Mouse (Mus musculus) heart, postnatal 0 days (tissue): ENCODE data around the gene Ptprh. TPM values are rescaled to one million over a fixed set of nuclear protein-coding genes. Genes with fewer than 3 reads are reported as not detected.

Source experiments
- ATAC-seq: fragments of 200-750 bp; cut with Nextera tagmentation; 2 replicates; pipeline ENCODE4 v1.8.0; 2017; ENCODE audit warnings: low read depth, moderate number of reproducible peaks, moderate library complexity; ENCODE audit not compliant: insufficient read depth
- DNase-seq: peaks from one replicate; pipeline ENCODE4 v3.0.0-alpha.2; 2016; ENCODE audit warnings: low spot score
- H3K27ac ChIP-seq: fragments of 300-500 bp; sonication (generic); 2 replicates; pipeline ENCODE4 v1.5.1; 2014; ENCODE audit warnings: low read depth, mild to moderate bottlenecking
- H3K27me3 ChIP-seq: fragments of 300-500 bp; sonication (generic); 2 replicates; pipeline ENCODE4 v1.6.1; 2014; ENCODE audit warnings: low read length, mixed read lengths; ENCODE audit not compliant: control insufficient read depth, insufficient read depth
- H3K36me3 ChIP-seq: fragments of 300-500 bp; sonication (generic); replicated peaks from 2 replicates; pipeline ENCODE4 v1.6.1; 2014; ENCODE audit warnings: low read length, mixed read lengths; ENCODE audit not compliant: control insufficient read depth, insufficient read depth
- H3K4me1 ChIP-seq: fragments of 300-500 bp; sonication (generic); 2 replicates; pipeline ENCODE4 v1.6.1; 2014; ENCODE audit warnings: antibody characterized with exemption; ENCODE audit not compliant: control insufficient read depth, insufficient read depth
- H3K4me2 ChIP-seq: fragments of 300-500 bp; sonication (generic); 2 replicates; pipeline ENCODE4 v1.6.1; 2014; ENCODE audit warnings: low read depth, mild to moderate bottlenecking, low read length, moderate library complexity
- H3K4me3 ChIP-seq: fragments of 300-500 bp; sonication (generic); 2 replicates; pipeline ENCODE4 v1.5.1; 2014; ENCODE audit warnings: low read depth, low read length
- H3K9ac ChIP-seq: fragments of 300-500 bp; sonication (generic); replicated peaks from 2 replicates; pipeline ENCODE4 v1.6.1; 2014; ENCODE audit warnings: low read depth, low read length, mixed read lengths
- H3K9me3 ChIP-seq: fragments of 300-500 bp; sonication (generic); replicated peaks from 2 replicates; pipeline ENCODE4 v1.6.1; 2016; ENCODE audit warnings: low read length; ENCODE audit not compliant: control insufficient read depth
- CTCF ChIP-seq: IDR thresholded peaks from 2 replicates; pipeline ENCODE4 v1.5.1; 2016; ENCODE audit warnings: antibody characterized with exemption, control low read depth, low read depth
- EP300 ChIP-seq: IDR thresholded peaks from 2 replicates; pipeline ENCODE4 v1.6.1; 2016; ENCODE audit warnings: antibody characterized with exemption, low read depth
- WGBS: fragments of 180-500 bp; shearing (Covaris S2); extraction: QIAGEN DNeasy Blood & Tissue Kit; methylation state at CpG from one replicate; pipeline ENCODE4 v1.1.7; 2014; 5-methylcytosine and 5-hydroxymethylcytosine counted together
- microRNA-seq: library from miRNA; unstranded; fragments of <30 nt; microRNA quantifications from one replicate; pipeline ENCODE4, GENCODE M21; 2016
- polyA plus RNA-seq: library from polyadenylated mRNA; unstranded; fragments of >200 nt; fragmentation: Nextera tagmentation; extraction: Ambion mirVana; gene quantifications from 2 replicates; pipeline ENCODE4 v1.2.1, GENCODE M21; 2015
- total RNA-seq: library from RNA; depleted of rRNA; stranded (reverse); fragments of >200 nt; gene quantifications from 2 replicates; pipeline ENCODE4 v1.2.3, GENCODE M21; 2014; ENCODE audit warnings: low replicate concordance; rRNA removed

Ptprh gene
- total and polyA plus RNA-seq, 2 experiments from 2014 or later = not detected

GRCm38 (mm10) chr7:4501558-4502397, 102.1 kb downstream of the Ptprh start, which contains the start of gene Ppp1r12c:
TSS of gene Ppp1r12c (minus strand) at chr7:4501680.
- WGBS = under 1% methylated on average over 46 of the region's 62 CpGs
- peak; percentile 93 for ATAC-seq
- peak within 1 kb of the TSS; percentile 97 for H3K4me3 ChIP-seq

GRCm38 (mm10) chr7:4500892-4501471, 102.9 kb downstream of the Ptprh start:
- 1% methylated on average over 18 of the region's 52 CpGs for WGBS
- H3K9me3 ChIP-seq = no peaks in the 10 kb centered on the region
- H3K36me3 ChIP-seq = peaks cover 18% of the 10 kb centered on the region
- peak; percentile 18 for ATAC-seq
- TF ChIP-seq CTCF (no peak), EP300 (no peak)
- H3K27me3 ChIP-seq = no peaks in the 10 kb centered on the region
- H3K4me3 ChIP-seq = peak overlapping the region; percentile 97
- peak; percentile 13 for DNase-seq
- peaks cover 33% of the 10 kb centered on the region for H3K4me1 ChIP-seq
- peak overlapping the region; percentile 99 for H3K9ac ChIP-seq
- peak overlapping the region; percentile 89 for H3K4me2 ChIP-seq
- H3K27ac ChIP-seq = peak overlapping the region; percentile 95

More at GRCm38 (mm10) chr7:4501558-4502397, 102.1 kb downstream of the Ptprh start, which contains the start of gene Ppp1r12c:
- peak; percentile 91 for DNase-seq
- Histone ChIP-seq H3K4me1 (peaks cover 33% of the 10 kb centered on the region), H3K9ac (peak within 1 kb of the TSS; percentile 99), H3K9me3 (no peaks in the 10 kb centered on the region), H3K4me2 (peak within 1 kb of the TSS; percentile 89), H3K27ac (peak within 1 kb of the TSS; percentile 95), H3K27me3 (no peaks in the 10 kb centered on the region), H3K36me3 (peaks cover 10% of the 10 kb centered on the region)
- TF ChIP-seq EP300 (no peak; the same call in 1 of the 2 replicates), CTCF (no peak)

- WGBS = 53% methylated on average over 4 of the region's 4 CpGs
- peak overlapping the region; percentile 45; the same call in 1 of the 2 replicates for H3K9ac ChIP-seq
- DNase-seq = no peak
- TF ChIP-seq CTCF (no peak), EP300 (no peak)
- H3K27me3 ChIP-seq = no peaks in the 10 kb centered on the region
- H3K27ac ChIP-seq = peak overlapping the region; percentile 51
- H3K4me3 ChIP-seq = peak overlapping the region; percentile 25
- H3K4me2 ChIP-seq = peak overlapping the region; percentile 89
- no peak for ATAC-seq
- no peaks in the 10 kb centered on the region for H3K9me3 ChIP-seq
- peaks cover 36% of the 10 kb centered on the region for H3K36me3 ChIP-seq
- H3K4me1 ChIP-seq = peaks cover 33% of the 10 kb centered on the region
Measured at GRCm38 (mm10) chr7:4499034-4499433, 104.8 kb downstream of the Ptprh start.

Small RNA genes within 50 kb of the gene (microRNA-seq; reads per million reads assigned to microRNA genes)
- gene Gm23577 = not detected

Other genes starting within 250 kb of the Ptprh start
- 0.08 TPM in 1 of 2 replicates, not detected in the other for gene Gp6, start 206.3 kb downstream of the Ptprh start, total RNA-seq
- gene Gp6, start 206.3 kb downstream of the Ptprh start, polyA plus RNA-seq = 0.08 TPM in 1 of 2 replicates, not detected in the other
- gene Rdh13, start 158.4 kb downstream of the Ptprh start, total RNA-seq = 19.4 and 70.3 TPM in 2 replicates
- 24.9 and 28.0 TPM in 2 replicates for gene Rdh13, start 158.4 kb downstream of the Ptprh start, polyA plus RNA-seq
- gene Eps8l1, start 143.4 kb downstream of the Ptprh start, total RNA-seq = 0.88 and 6.1 TPM in 2 replicates
- gene Eps8l1, start 143.4 kb downstream of the Ptprh start, polyA plus RNA-seq = 1.00 and 4.0 TPM in 2 replicates
- 89.1 and 105 TPM in 2 replicates for gene Ppp1r12c, start 102.4 kb downstream of the Ptprh start, total RNA-seq
- gene Ppp1r12c, start 102.4 kb downstream of the Ptprh start, polyA plus RNA-seq = 22.5 and 24.2 TPM in 2 replicates
- 27.4 and 28.3 TPM in 2 replicates for gene Tnnt1, start 87.7 kb downstream of the Ptprh start, total RNA-seq
- 93.7 and 106 TPM in 2 replicates for gene Tnnt1, start 87.7 kb downstream of the Ptprh start, polyA plus RNA-seq
- gene Tnni3, start 79.8 kb downstream of the Ptprh start, total RNA-seq = 4,764 and 5,473 TPM in 2 replicates
- 8,811 and 8,917 TPM in 2 replicates for gene Tnni3, start 79.8 kb downstream of the Ptprh start, polyA plus RNA-seq
- 0.11 and 2.6 TPM in 2 replicates for gene Dnaaf3, start 71.6 kb downstream of the Ptprh start, total RNA-seq
- gene Dnaaf3, start 71.6 kb downstream of the Ptprh start, polyA plus RNA-seq = 0.60 and 0.63 TPM in 2 replicates
- gene Syt5, start 56.5 kb downstream of the Ptprh start, total RNA-seq = 0.23 and 1.4 TPM in 2 replicates
- gene Syt5, start 56.5 kb downstream of the Ptprh start, polyA plus RNA-seq = 0.70 and 0.92 TPM in 2 replicates
- gene Tmem86b, start 27.4 kb upstream of the Ptprh start, total RNA-seq = 4.8 and 11.5 TPM in 2 replicates
- 0.33 and 0.82 TPM in 2 replicates for gene Tmem86b, start 27.4 kb upstream of the Ptprh start, polyA plus RNA-seq
- gene Ppp6r1, start 55.0 kb upstream of the Ptprh start, total RNA-seq = 101 and 146 TPM in 2 replicates
- gene Ppp6r1, start 55.0 kb upstream of the Ptprh start, polyA plus RNA-seq = 4.9 and 5.7 TPM in 2 replicates
- gene Hspbp1, start 81.0 kb upstream of the Ptprh start, total RNA-seq = 138 and 156 TPM in 2 replicates
- 69.8 and 72.9 TPM in 2 replicates for gene Hspbp1, start 81.0 kb upstream of the Ptprh start, polyA plus RNA-seq
- 7.1 and 10.9 TPM in 2 replicates for gene Brsk1, start 86.6 kb upstream of the Ptprh start, total RNA-seq
- gene Brsk1, start 86.6 kb upstream of the Ptprh start, polyA plus RNA-seq = 0.22 and 0.36 TPM in 2 replicates
- gene Tmem150b, start 121.2 kb upstream of the Ptprh start, total RNA-seq = 0.23 TPM in 1 of 2 replicates, not detected in the other
- gene Tmem150b, start 121.2 kb upstream of the Ptprh start, polyA plus RNA-seq = not detected in 2 replicates
- 59.1 and 62.9 TPM in 2 replicates for gene Kmt5c, start 136.1 kb upstream of the Ptprh start, total RNA-seq
- 38.3 and 42.9 TPM in 2 replicates for gene Kmt5c, start 136.1 kb upstream of the Ptprh start, polyA plus RNA-seq
- gene Cox6b2, start 149.1 kb upstream of the Ptprh start, total RNA-seq = 20.8 TPM in 1 of 2 replicates, not detected in the other
- 27.1 and 27.8 TPM in 2 replicates for gene Cox6b2, start 149.1 kb upstream of the Ptprh start, polyA plus RNA-seq
- gene Fam71e2, start 167.3 kb upstream of the Ptprh start, total RNA-seq = not detected in 2 replicates
- gene Fam71e2, start 167.3 kb upstream of the Ptprh start, polyA plus RNA-seq = not detected in 2 replicates
- not detected in 2 replicates for gene Il11, start 178.8 kb upstream of the Ptprh start, total RNA-seq
- gene Il11, start 178.8 kb upstream of the Ptprh start, polyA plus RNA-seq = not detected in 2 replicates
- gene Tmem190, start 178.9 kb upstream of the Ptprh start, total RNA-seq = not detected in 2 replicates
- gene Tmem190, start 178.9 kb upstream of the Ptprh start, polyA plus RNA-seq = not detected in 2 replicates
- 2.2 and 21.0 TPM in 2 replicates for gene Tmem238, start 185.6 kb upstream of the Ptprh start, total RNA-seq
- gene Tmem238, start 185.6 kb upstream of the Ptprh start, polyA plus RNA-seq = 8.0 and 8.6 TPM in 2 replicates
- gene Rpl28, start 188.8 kb upstream of the Ptprh start, total RNA-seq = 141 and 173 TPM in 2 replicates
- gene Rpl28, start 188.8 kb upstream of the Ptprh start, polyA plus RNA-seq = 259 and 269 TPM in 2 replicates
- 440 and 486 TPM in 2 replicates for gene Ube2s, start 208.5 kb upstream of the Ptprh start, total RNA-seq
- 156 and 174 TPM in 2 replicates for gene Ube2s, start 208.5 kb upstream of the Ptprh start, polyA plus RNA-seq
- 0.23 TPM in 1 of 2 replicates, not detected in the other for gene Shisa7, start 240.7 kb upstream of the Ptprh start, total RNA-seq
- not detected in 2 replicates for gene Shisa7, start 240.7 kb upstream of the Ptprh start, polyA plus RNA-seq